Mouse (Mus musculus): ENCODE results near the gene Abca4. TPM values are rescaled to one million over a fixed set of nuclear protein-coding genes. Genes with fewer than 3 reads are reported as not detected.
"Not testable (repeated sequence)": the region's sequence is repeated elsewhere in the genome, so short reads cannot be mapped to it uniquely, and the experiment has no call there.

Abca4 gene
- polyA plus RNA-seq, 1 experiment from 2014 or later: 1.9 TPM

DNA sequence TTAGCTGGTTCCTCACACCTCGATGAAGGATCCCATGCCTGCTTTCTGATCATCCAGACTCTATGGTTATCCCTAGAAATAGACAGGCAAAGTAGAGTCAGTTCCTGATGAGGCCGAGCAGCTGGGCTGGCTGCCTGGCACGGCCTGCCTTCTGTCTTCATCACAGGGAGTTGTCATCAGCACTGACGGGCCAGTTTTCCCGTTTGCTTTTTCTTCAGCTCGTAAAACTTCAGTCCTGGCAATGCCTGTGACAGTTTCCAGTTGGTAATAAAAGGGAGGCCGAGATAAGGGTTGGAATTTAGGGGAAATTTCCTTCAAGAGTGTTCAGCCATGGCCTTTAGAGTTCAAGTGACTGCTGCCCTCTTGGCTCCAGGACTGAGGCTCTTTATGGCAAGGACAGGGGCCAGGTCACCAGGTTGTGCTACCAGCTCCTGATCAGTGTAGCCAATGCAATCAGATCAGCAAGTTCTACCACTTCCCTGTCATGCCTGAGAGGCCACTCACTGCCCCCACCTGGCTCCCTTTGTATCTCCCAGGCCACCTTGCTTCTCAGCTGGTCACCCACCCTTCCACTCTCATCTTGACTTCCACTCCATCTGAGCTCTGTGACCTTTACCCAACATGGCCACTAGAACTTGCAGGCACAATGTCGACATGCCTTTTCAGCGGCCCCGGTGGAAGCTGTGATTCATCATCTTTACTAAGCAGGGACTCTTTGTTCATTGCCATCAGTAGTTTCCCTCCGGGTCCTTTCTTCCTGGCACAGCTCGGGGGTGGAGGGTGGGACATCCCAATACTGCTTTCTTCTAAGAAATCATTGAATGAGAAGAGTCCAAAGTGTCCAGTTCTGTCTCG is 20.5 kb downstream of the Abca4 start:
- 90% methylated on average over 13 of the region's 13 CpGs for WGBS
- H3K4me1 ChIP-seq: no peaks in the 10 kb centered on the region
- H3K27me3 ChIP-seq (replicated peaks; ENCODE audit: low read depth, poor library complexity, severe bottlenecking): no peaks in the 10 kb centered on the region
- no peak overlapping the region for H3K4me3 ChIP-seq
- H3K27ac ChIP-seq (replicated peaks): no peak overlapping the region
- H3K9me3 ChIP-seq: no peaks in the 10 kb centered on the region
- no peak for DNase-seq (ENCODE audit: low spot score)
- H3K36me3 ChIP-seq (replicated peaks): no peaks in the 10 kb centered on the region

DNA sequence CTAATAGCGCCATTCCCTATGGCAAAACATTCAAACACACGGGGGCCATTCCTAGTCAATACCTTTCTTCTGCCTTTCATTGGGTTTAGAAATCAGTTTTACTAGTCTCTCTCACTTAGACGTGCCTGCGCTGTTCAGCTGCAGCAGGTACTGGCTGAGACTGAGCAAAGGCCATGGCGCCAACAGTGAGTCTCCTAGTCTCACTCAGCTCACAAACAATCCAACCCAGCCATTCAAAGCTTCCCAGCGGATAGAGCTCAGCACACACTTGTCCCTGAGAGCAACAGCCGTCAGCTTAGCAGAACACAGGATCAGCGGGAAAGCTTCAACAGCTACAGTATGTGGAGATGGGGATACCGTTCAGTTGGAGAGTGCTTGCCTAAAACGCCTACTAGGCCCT is 27.5 kb downstream of the Abca4 start:
- Histone ChIP-seq H3K27ac (replicated peaks) (no peak overlapping the region), H3K9me3 (no peaks in the 10 kb centered on the region), H3K4me1 (peaks cover 32% of the 10 kb centered on the region), H3K27me3 (replicated peaks; ENCODE audit: low read depth, poor library complexity, severe bottlenecking) (peaks cover 3% of the 10 kb centered on the region; the same call in 1 of the 2 replicates), H3K36me3 (replicated peaks) (no peaks in the 10 kb centered on the region), H3K4me3 (no peak overlapping the region)
- DNase-seq (ENCODE audit: low spot score): no peak
- 76% methylated on average over 10 of the region's 10 CpGs for WGBS

DNA sequence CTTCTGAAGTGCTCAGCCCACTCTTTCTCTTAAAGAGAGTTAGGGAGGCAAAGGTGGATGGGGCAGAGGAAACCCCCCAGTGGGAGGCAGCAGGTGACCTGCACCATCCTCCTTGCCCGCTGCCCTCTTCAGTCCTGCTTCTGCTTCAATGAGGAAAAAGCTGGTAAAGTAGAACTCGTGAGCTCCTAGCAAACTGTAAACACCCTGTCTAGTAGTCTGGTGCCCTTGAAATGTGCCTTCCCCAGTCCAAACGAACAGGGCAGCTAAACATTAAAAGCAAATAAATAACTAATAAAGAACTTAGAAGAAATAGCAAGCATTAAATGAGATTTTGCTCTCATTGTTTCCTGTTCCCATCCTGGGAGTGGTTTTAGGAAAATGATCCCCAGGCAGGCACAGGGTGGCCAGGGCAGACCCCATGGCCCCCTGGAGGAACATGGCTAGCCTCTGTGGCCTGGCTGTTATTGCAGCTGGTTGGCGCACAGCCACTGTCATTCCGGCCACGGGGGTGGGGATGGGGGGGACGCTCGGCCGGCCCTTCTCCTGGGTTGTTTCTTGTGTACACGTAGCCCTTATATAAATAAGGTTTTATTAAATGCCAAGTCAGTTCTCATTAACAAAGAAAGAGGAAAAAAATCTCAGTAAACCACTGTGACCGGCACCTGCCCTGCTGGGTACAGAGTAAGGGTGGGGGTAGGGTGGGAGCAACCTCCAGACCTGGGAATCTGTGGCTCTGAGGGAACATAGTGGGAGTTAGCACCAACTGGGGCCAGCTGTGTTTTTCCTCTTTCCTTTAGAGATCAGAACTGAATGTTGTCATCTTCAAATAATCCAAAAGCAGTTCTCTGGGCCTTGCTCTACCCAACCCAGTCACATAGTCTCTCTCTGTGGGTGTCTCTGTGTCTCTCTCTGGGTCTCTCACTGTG is 28.7 kb downstream of the Abca4 start:
- Histone ChIP-seq H3K27me3 (replicated peaks; ENCODE audit: low read depth, poor library complexity, severe bottlenecking) (peaks cover 3% of the 10 kb centered on the region; the same call in 1 of the 2 replicates), H3K4me3 (no peak overlapping the region), H3K36me3 (replicated peaks) (no peaks in the 10 kb centered on the region), H3K4me1 (peaks cover 33% of the 10 kb centered on the region), H3K27ac (replicated peaks) (0 out of 2 replicates have a peak overlapping the region, but pooled peaks have one; percentile 30), H3K9me3 (no peaks in the 10 kb centered on the region)
- DNase-seq (ENCODE audit: low spot score): peak; percentile 36
- 49% methylated on average over 11 of the region's 11 CpGs for WGBS

DNA sequence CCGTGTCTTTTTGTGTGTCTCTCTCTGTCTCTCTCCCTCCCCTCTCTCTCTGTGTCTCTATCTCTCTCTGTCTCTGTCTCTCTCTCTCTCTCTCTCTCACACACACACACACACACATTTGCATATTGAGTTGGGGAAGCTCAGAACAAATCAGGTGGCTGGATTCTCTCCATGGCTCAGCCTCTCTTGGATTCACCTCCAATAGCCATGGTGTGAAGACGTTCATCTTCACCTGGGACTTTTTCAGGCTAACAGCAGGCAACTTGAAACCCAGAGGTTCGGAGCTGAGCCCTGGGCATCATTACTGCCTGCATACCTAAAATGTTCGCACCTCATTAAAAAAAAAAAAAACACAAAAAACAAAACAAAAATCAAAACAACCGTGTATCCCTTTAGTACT is 29.4 kb downstream of the Abca4 start:
- Histone ChIP-seq H3K9me3 (no peaks in the 10 kb centered on the region), H3K27ac (replicated peaks) (no peak overlapping the region), H3K27me3 (replicated peaks; ENCODE audit: low read depth, poor library complexity, severe bottlenecking) (peaks cover 3% of the 10 kb centered on the region; the same call in 1 of the 2 replicates), H3K36me3 (replicated peaks) (no peaks in the 10 kb centered on the region), H3K4me1 (peaks cover 39% of the 10 kb centered on the region), H3K4me3 (no peak overlapping the region)
- no peak for DNase-seq (ENCODE audit: low spot score)
- 57% methylated on average over 5 of the region's 5 CpGs for WGBS

- H3K27ac ChIP-seq (replicated peaks): peak overlapping the region; percentile 77
- WGBS: 24% methylated on average over 10 of the region's 10 CpGs
Measured at GRCm38 (mm10) chr3:122074334-122074733, 30.1 kb downstream of the Abca4 start.

DNA sequence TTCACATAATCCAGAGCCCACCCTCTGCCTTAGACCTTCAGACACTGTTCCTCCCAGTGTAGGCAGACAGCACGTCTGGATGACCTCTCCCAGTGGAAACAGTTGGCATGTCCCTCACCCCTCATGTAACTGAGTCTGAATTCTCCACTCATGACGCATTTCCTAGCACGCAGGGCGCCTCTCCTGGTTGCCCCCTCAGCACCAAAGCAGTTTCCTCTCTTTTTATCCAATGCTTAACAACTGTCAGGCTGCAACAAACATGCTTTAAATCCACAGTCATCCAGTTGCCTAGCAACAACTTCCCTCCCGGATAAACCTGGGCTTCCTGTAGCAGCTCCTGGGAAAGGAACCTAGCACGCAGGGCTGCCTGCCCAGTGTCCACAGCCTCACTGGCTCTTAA is 33.9 kb downstream of the Abca4 start:
- peaks cover 3% of the 10 kb centered on the region; the same call in 1 of the 2 replicates for H3K27me3 ChIP-seq (replicated peaks; ENCODE audit: low read depth, poor library complexity, severe bottlenecking)
- peak; percentile 48 for DNase-seq (ENCODE audit: low spot score)
- H3K9me3 ChIP-seq: no peaks in the 10 kb centered on the region
- H3K36me3 ChIP-seq (replicated peaks): no peaks in the 10 kb centered on the region
- 0 out of 2 replicates have a peak overlapping the region, but pooled peaks have one; percentile 3 for H3K27ac ChIP-seq (replicated peaks)
- WGBS: 37% methylated on average over 6 of the region's 6 CpGs
- H3K4me3 ChIP-seq: no peak overlapping the region
- peaks cover 33% of the 10 kb centered on the region for H3K4me1 ChIP-seq

More at GRCm38 (mm10) chr3:122074334-122074733, 30.1 kb downstream of the Abca4 start:
- H3K9me3 ChIP-seq: no peaks in the 10 kb centered on the region
- H3K4me3 ChIP-seq: no peak overlapping the region
- DNase-seq (ENCODE audit: low spot score): peak; percentile 26
- no peaks in the 10 kb centered on the region for H3K36me3 ChIP-seq (replicated peaks)
- H3K4me1 ChIP-seq: peaks cover 41% of the 10 kb centered on the region
- H3K27me3 ChIP-seq (replicated peaks; ENCODE audit: low read depth, poor library complexity, severe bottlenecking): peaks cover 3% of the 10 kb centered on the region; the same call in 1 of the 2 replicates

GRCm38 (mm10) chr3:122079172-122079571 is 34.9 kb downstream of the Abca4 start:
- no peak overlapping the region for H3K4me3 ChIP-seq
- no peaks in the 10 kb centered on the region for H3K36me3 ChIP-seq (replicated peaks)
- H3K27me3 ChIP-seq (replicated peaks; ENCODE audit: low read depth, poor library complexity, severe bottlenecking): peaks cover 10% of the 10 kb centered on the region; the same call in 1 of the 2 replicates
- peaks cover 23% of the 10 kb centered on the region for H3K4me1 ChIP-seq
- DNase-seq (ENCODE audit: low spot score): no peak
- no peak overlapping the region for H3K27ac ChIP-seq (replicated peaks)
- H3K9me3 ChIP-seq: no peaks in the 10 kb centered on the region
- 87% methylated on average over 6 of the region's 6 CpGs for WGBS

- not testable (repeated sequence) for H3K36me3 ChIP-seq (replicated peaks); H3K9me3 ChIP-seq; DNase-seq (ENCODE audit: low spot score); H3K4me3 ChIP-seq; H3K27ac ChIP-seq (replicated peaks)
- H3K27me3 ChIP-seq (replicated peaks; ENCODE audit: low read depth, poor library complexity, severe bottlenecking): peaks cover 13% of the 10 kb centered on the region; the same call in 1 of the 2 replicates
- peaks cover 25% of the 10 kb centered on the region for H3K4me1 ChIP-seq
- 90% methylated on average over 8 of the region's 8 CpGs for WGBS
Measured at GRCm38 (mm10) chr3:122081634-122082033, 37.4 kb downstream of the Abca4 start.

DNA sequence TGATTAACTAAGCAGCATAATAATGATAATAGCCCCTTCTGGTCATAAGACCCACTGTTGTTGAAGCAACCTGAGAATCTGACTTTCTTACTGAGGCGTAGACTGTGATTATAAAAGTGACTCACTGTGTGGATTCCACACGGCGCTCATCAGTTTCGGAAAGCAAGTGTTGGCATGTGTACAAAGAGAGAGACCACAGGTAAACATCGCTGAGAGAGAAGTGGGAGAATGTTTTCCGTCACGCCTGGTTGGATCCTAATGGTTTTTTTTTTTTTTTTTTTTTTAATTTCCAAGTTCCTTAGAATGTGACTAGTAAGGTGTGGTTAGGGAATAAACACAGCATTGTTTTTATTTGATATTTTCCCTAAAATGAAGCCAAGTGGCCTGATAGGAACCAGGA is 38.1 kb downstream of the Abca4 start:
- DNase-seq (ENCODE audit: low spot score): no peak

GRCm38 (mm10) chr3:122085157-122085989 is 41.1 kb downstream of the Abca4 start:
- 33% methylated on average over 18 of the region's 18 CpGs for WGBS
- Histone ChIP-seq H3K36me3 (replicated peaks) (no peaks in the 10 kb centered on the region), H3K4me1 (peaks cover 15% of the 10 kb centered on the region), H3K27me3 (replicated peaks; ENCODE audit: low read depth, poor library complexity, severe bottlenecking) (peaks cover 25% of the 10 kb centered on the region), H3K27ac (replicated peaks) (no peak overlapping the region), H3K4me3 (no peak overlapping the region), H3K9me3 (no peaks in the 10 kb centered on the region)
- DNase-seq (ENCODE audit: low spot score): no peak

More for the DNA sequence above, 38.1 kb downstream of the Abca4 start:
- peaks cover 14% of the 10 kb centered on the region for H3K27me3 ChIP-seq (replicated peaks; ENCODE audit: low read depth, poor library complexity, severe bottlenecking)
- H3K9me3 ChIP-seq: no peaks in the 10 kb centered on the region
- peaks cover 25% of the 10 kb centered on the region for H3K4me1 ChIP-seq
- 91% methylated on average over 7 of the region's 7 CpGs for WGBS
- no peak overlapping the region for H3K4me3 ChIP-seq
- H3K36me3 ChIP-seq (replicated peaks): no peaks in the 10 kb centered on the region
- no peak overlapping the region for H3K27ac ChIP-seq (replicated peaks)

DNA sequence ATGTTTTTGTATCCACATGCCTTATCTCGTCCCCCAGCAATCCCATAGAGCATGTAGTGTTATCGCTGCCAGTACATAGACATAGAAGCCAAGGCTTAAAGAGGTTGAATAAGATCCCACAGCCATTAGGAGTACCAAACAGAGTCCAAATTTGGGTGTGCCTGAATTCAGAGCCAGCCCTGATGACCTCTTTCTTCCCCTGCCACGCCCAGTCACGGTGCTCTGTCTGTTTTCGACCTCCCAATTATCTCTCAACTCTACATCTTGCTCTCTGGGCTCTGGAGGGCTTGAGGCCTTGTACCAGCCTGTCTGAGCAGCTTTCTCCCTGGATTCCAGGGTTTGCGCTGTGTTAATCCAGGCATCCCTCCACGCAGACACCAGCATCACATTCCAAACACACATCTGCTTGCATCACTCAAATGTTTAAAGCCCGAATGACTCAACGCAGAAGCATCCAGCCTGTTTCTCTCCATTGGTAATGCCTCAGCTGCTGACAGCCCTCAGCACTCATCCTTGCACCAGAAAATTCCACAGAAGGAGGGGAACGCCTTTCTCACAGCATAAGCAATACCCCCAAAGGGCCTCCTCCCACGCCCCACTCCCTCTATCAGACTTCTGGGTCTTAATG is 43.9 kb downstream of the Abca4 start:
- Histone ChIP-seq H3K9me3 (no peaks in the 10 kb centered on the region), H3K4me1 (peaks cover 23% of the 10 kb centered on the region), H3K4me3 (no peak overlapping the region), H3K27ac (replicated peaks) (no peak overlapping the region), H3K36me3 (replicated peaks) (no peaks in the 10 kb centered on the region), H3K27me3 (replicated peaks; ENCODE audit: low read depth, poor library complexity, severe bottlenecking) (peaks cover 25% of the 10 kb centered on the region)
- DNase-seq (ENCODE audit: low spot score): peak; percentile 19
- WGBS: 85% methylated on average over 11 of the region's 11 CpGs
